Mouse (Mus musculus) lung, postnatal 4 days (tissue): Measurements from ENCODE around the gene Gm47429.
A peak's percentile ranks its signal among the peaks of the same experiment; 100 is the strongest.
"Not testable (repeated sequence)": the region's sequence is repeated elsewhere in the genome, so short reads cannot be mapped to it uniquely, and the experiment has no call there.

ENCODE experiments used
- DNase-seq, 2 experiments: peaks; one replicate each; pipeline ENCODE4 v3.0.0; 2021

The Gm47429 gene

GRCm38 (mm10) chr13:50443812-50444211 is at the start of gene Gm47429:
Gene Gm47429 (minus strand): TSS chr13:50443912.
- no peak for DNase-seq

GRCm38 (mm10) chr13:50488510-50488909 is 44.8 kb upstream of the Gm47429 start:
- not testable (repeated sequence) for DNase-seq

GRCm38 (mm10) chr13:50467007-50467406 is 23.3 kb upstream of the Gm47429 start, which contains the start of gene Nutm2:
Gene Nutm2 (plus strand): TSS chr13:50467307.
- no peak for DNase-seq

- peak; percentile 9 to 29 for DNase-seq
These were observed 21.2 kb upstream of the Gm47429 start for GRCm38 (mm10) chr13:50464621-50465562.

GRCm38 (mm10) chr13:50460433-50460832 is 16.7 kb upstream of the Gm47429 start:
- DNase-seq: not testable (repeated sequence)

- no peak for DNase-seq
These were observed 9.7 kb upstream of the Gm47429 start for GRCm38 (mm10) chr13:50453426-50453825.

GRCm38 (mm10) chr13:50452266-50452665 is 8.6 kb upstream of the Gm47429 start:
- not testable (repeated sequence) for DNase-seq

- no peak for DNase-seq
These were observed 1.5 kb upstream of the Gm47429 start for GRCm38 (mm10) chr13:50445261-50445660.

- no peak for DNase-seq
These were observed 17.0 kb downstream of the Gm47429 start for GRCm38 (mm10) chr13:50426686-50427085.

GRCm38 (mm10) chr13:50424517-50424916 is 19.2 kb downstream of the Gm47429 start:
- no peak for DNase-seq

GRCm38 (mm10) chr13:50423625-50424209 is 20.0 kb downstream of the Gm47429 start:
- no peak for DNase-seq

- no peak for DNase-seq
These were observed 25.3 kb downstream of the Gm47429 start for GRCm38 (mm10) chr13:50418421-50418820.

GRCm38 (mm10) chr13:50417389-50418183 is 26.1 kb downstream of the Gm47429 start, which contains the start of gene Fbxw17:
Gene Fbxw17 (plus strand): TSS chr13:50417864.
- DNase-seq: peak; percentile 82 to 84
